Mouse (Mus musculus) heart, embryonic 15.5 days (tissue): ENCODE data around the gene Chat. TPM values are rescaled to one million over a fixed set of nuclear protein-coding genes. Genes with fewer than 3 reads are reported as not detected.
"Not testable (repeated sequence)": the region's sequence is repeated elsewhere in the genome, so short reads cannot be mapped to it uniquely, and the experiment has no call there.

Experiments
- ATAC-seq: fragments of 200-750 bp; cut with Nextera tagmentation; replicated peaks from 2 replicates; pipeline ENCODE4 v1.8.0; 2017; ENCODE audit warnings: low read depth, moderate TSS enrichment; ENCODE audit not compliant: insufficient number of reproducible peaks, insufficient read depth, low FRiP score
- H3K27ac ChIP-seq: fragments of 300-500 bp; sonication (generic); 2 replicates; pipeline ENCODE4 v1.5.1; 2015; ENCODE audit warnings: mild to moderate bottlenecking, inconsistent platforms
- H3K27me3 ChIP-seq: fragments of 300-500 bp; sonication (generic); 2 replicates; pipeline ENCODE4 v1.6.1; 2015; ENCODE audit warnings: inconsistent platforms
- H3K36me3 ChIP-seq: fragments of 300-500 bp; sonication (generic); 2 replicates; pipeline ENCODE4 v1.6.1; 2015; ENCODE audit warnings: mild to moderate bottlenecking, inconsistent platforms
- H3K4me1 ChIP-seq: fragments of 300-500 bp; sonication (generic); replicated peaks from 2 replicates; pipeline ENCODE4 v1.6.1; 2015; ENCODE audit warnings: inconsistent platforms
- H3K4me2 ChIP-seq: fragments of 300-500 bp; sonication (generic); 2 replicates; pipeline ENCODE4 v1.6.1; 2015; ENCODE audit warnings: inconsistent platforms, mild to moderate bottlenecking, moderate library complexity
- H3K4me3 ChIP-seq: fragments of 300-500 bp; sonication (generic); 2 replicates; pipeline ENCODE4 v1.5.1; 2015; ENCODE audit warnings: mild to moderate bottlenecking, inconsistent platforms
- H3K9ac ChIP-seq: fragments of 300-500 bp; sonication (generic); 2 replicates; pipeline ENCODE4 v1.6.1; 2015; ENCODE audit warnings: mild to moderate bottlenecking, inconsistent platforms
- H3K9me3 ChIP-seq: fragments of 300-500 bp; sonication (generic); replicated peaks from 2 replicates; pipeline ENCODE4 v1.6.1; 2016; ENCODE audit warnings: inconsistent platforms
- WGBS: fragments of 180-500 bp; shearing (Covaris S2); methylation state at CpG from one replicate; pipeline ENCODE4 v1.1.7; 2015; ENCODE audit warnings: mixed read lengths; 5-methylcytosine and 5-hydroxymethylcytosine counted together
- polyA plus RNA-seq: library from polyadenylated mRNA; unstranded; fragments of >200 nt; fragmentation: Nextera tagmentation; extraction: Ambion mirVana; gene quantifications from 2 replicates; pipeline ENCODE4 v1.2.1, GENCODE M21; 2015

Gene Chat
- polyA plus RNA-seq, 1 experiment from 2014 or later, result not detected

DNA sequence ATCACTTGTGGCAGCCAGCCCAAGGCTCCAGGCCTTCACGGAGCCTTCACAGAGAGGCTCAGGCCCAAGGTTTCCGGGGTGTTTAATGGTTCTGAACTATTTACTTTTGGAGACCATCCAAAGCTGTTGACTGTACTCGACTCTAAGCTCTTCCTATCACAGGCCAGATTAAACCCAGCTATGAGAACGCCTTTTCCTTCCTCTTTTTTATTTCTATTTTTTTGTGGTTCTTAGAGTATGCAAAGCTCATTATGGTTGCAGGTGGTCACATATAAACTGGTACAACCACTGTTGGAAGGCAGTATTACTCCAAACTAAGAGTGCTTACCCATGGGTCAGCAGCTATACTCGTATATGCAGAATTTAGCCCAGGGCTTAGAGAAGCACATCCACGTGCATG, 18.8 kb downstream of the Chat start:
- Histone ChIP-seq H3K4me3 (no peak overlapping the region), H3K27me3 (peaks cover 13% of the 10 kb centered on the region; the same call in 1 of the 2 replicates), H3K27ac (no peak overlapping the region), H3K4me1 (no peaks in the 10 kb centered on the region), H3K4me2 (no peak overlapping the region), H3K36me3 (no peaks in the 10 kb centered on the region), H3K9me3 (no peaks in the 10 kb centered on the region), H3K9ac (no peak overlapping the region)
- WGBS, result 71% methylated on average over 6 of the region's 6 CpGs
- no peak for ATAC-seq

DNA sequence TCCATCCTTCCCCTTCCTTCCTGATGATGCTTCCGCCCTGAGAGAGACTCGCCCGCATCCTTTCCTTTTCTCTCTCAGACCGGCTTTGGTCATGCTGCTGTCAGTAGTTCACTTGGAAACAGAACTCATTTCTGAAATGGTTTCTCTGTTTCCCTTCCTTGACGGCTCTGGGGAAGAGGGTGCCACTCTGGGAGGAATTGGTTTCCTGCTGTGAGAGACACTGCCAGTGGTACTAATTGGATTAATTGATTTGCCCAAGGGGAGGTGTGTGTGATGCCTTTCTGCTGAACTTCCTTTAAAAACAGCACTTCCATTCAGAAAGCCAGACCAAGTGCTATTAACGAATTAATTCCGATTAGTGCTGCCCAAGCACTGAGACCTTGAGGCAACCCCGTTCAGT, 22.3 kb downstream of the Chat start:
- no peak overlapping the region for H3K4me2 ChIP-seq
- WGBS, result 20% methylated on average over 8 of the region's 8 CpGs
- H3K9ac ChIP-seq, result no peak overlapping the region
- no peaks in the 10 kb centered on the region for H3K36me3 ChIP-seq
- H3K9me3 ChIP-seq, result no peaks in the 10 kb centered on the region
- H3K4me3 ChIP-seq, result no peak overlapping the region
- H3K27me3 ChIP-seq, result peaks cover 14% of the 10 kb centered on the region; the same call in 1 of the 2 replicates
- no peak overlapping the region for H3K27ac ChIP-seq
- no peak for ATAC-seq
- H3K4me1 ChIP-seq, result no peaks in the 10 kb centered on the region

DNA sequence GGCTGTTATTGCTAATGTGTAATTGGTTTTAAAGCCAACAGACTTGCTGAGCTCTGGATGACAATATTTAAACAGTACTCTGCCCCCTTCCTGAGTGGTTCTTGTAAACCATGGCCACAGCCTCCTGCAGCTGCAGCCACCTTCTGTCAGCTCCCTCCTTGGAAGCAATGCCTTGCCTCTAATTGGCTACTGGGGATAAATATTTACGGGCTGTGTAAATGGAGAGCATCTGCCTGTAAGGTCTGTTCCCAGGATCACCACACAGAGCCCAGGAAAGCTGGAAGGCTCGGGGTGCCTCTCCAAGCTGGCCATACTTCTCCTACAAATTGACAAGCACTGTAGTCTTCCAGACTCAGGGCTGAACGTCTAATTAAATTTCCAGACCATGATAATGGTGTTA, 26.0 kb downstream of the Chat start:
- Histone ChIP-seq H3K4me3 (no peak overlapping the region), H3K4me1 (no peaks in the 10 kb centered on the region), H3K27ac (no peak overlapping the region), H3K9ac (no peak overlapping the region), H3K9me3 (no peaks in the 10 kb centered on the region), H3K4me2 (no peak overlapping the region), H3K36me3 (no peaks in the 10 kb centered on the region), H3K27me3 (peaks cover 14% of the 10 kb centered on the region; the same call in 1 of the 2 replicates)
- no peak for ATAC-seq
- 30% methylated on average over 3 of the region's 3 CpGs for WGBS

DNA sequence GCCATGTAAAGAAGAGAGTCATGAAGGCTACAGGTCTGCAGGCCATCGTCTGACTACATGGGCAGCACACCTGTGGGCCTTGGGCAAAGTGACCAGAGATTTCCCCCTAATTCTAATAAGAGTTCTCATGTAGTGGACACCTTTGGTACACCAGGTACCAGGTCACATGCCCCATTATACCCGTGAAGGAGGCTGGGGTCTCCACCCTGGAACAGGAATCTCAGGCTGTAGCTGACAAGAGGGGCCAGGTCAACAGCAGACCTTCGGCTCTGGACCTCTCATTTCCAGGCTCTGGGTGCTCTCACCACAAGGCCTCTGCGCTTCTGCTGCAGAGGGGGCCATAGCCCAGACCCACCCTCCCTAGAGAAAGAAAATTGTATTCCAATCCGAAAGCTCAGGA, 26.5 kb downstream of the Chat start:
- Histone ChIP-seq H3K9ac (no peak overlapping the region), H3K27me3 (peaks cover 14% of the 10 kb centered on the region; the same call in 1 of the 2 replicates), H3K4me2 (no peak overlapping the region), H3K27ac (no peak overlapping the region), H3K4me3 (no peak overlapping the region), H3K4me1 (no peaks in the 10 kb centered on the region), H3K36me3 (no peaks in the 10 kb centered on the region), H3K9me3 (no peaks in the 10 kb centered on the region)
- 60% methylated on average over 5 of the region's 5 CpGs for WGBS
- no peak for ATAC-seq

DNA sequence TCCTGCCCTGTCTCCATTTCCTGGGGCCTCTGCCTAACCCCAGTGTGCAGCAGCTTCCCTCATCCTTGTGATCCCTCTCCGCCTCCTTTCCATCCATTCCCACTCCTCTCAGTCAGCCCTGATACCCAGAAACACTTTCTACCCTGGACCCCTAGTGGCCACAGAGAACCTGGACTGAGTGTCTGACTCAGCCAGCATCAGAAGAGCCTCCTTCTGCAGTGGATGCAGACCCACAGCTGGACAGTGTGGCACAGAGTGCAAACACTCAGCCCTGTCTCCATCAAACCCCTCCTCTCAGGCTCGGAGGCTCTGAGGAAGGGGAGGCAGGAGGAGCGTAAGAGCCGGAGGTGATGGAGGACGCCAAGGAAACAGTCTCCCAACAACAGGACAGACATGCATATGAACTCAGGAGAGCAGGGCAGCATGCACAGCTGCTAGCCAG, 28.4 kb downstream of the Chat start:
- no peaks in the 10 kb centered on the region for H3K36me3 ChIP-seq
- H3K27me3 ChIP-seq, result peaks cover 7% of the 10 kb centered on the region; the same call in 1 of the 2 replicates
- no peak overlapping the region for H3K4me3 ChIP-seq
- H3K4me2 ChIP-seq, result no peak overlapping the region
- H3K9me3 ChIP-seq, result no peaks in the 10 kb centered on the region
- no peak overlapping the region for H3K9ac ChIP-seq
- no peak for ATAC-seq
- H3K4me1 ChIP-seq, result no peaks in the 10 kb centered on the region
- 42% methylated on average over 5 of the region's 5 CpGs for WGBS
- no peak overlapping the region for H3K27ac ChIP-seq

DNA sequence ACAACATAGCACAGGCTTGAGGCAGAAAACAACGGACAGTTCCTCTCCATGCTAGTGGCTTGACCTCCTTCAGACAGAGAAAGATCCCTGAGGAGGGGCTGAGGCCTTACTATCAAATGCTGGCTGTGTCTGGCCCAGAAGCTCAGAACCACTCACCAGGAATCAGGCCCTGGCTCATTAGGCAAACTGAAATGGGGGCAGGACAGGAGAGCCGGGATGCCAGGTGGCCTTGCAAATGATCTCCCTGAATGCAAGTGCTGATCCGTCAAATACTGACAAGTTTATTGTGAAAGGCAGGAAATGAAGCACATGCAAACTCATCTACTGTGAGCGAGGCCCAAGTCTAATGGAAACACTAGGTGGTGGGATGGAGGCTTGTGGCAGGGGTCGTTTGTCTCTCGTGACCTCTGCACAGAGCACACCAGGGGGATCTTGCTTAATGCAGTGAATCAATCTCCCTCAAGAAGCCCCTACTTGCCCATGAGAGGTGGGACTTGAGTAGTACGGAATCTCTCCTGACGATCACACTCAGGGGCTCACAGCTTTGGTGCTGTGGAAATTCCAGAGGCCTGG, 36.7 kb downstream of the Chat start:
- Histone ChIP-seq H3K27ac (no peak overlapping the region), H3K36me3 (no peaks in the 10 kb centered on the region), H3K9ac (no peak overlapping the region), H3K27me3 (peaks cover 25% of the 10 kb centered on the region), H3K4me1 (no peaks in the 10 kb centered on the region), H3K4me2 (no peak overlapping the region), H3K4me3 (no peak overlapping the region), H3K9me3 (no peaks in the 10 kb centered on the region)
- WGBS, result 43% methylated on average over 8 of the region's 8 CpGs
- ATAC-seq, result no peak

DNA sequence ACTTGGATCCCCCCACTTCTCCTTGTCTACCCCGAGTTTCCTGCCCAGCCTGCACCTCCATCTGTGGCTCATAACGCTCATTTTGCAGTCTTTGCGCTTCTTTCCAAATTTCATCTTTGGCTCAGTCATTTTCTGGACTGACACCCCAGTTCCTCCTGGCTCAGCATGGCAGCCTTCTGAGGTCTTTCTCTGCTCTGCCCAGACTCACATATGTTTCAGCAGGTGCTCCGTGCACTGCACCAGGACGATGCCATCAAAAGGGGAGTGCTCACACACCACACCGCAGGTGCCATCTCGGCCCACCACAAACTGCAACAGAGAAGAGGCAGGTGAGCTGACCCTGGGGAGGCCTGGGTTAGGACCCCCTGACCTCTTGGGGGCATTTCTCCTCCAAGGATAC, 41.8 kb downstream of the Chat start:
- peaks cover 29% of the 10 kb centered on the region for H3K27me3 ChIP-seq
- no peak overlapping the region for H3K27ac ChIP-seq
- no peak overlapping the region for H3K4me2 ChIP-seq
- no peak for ATAC-seq
- no peaks in the 10 kb centered on the region for H3K4me1 ChIP-seq
- no peak overlapping the region for H3K9ac ChIP-seq
- H3K36me3 ChIP-seq, result no peaks in the 10 kb centered on the region
- 85% methylated on average over 7 of the region's 7 CpGs for WGBS
- H3K9me3 ChIP-seq, result no peaks in the 10 kb centered on the region
- no peak overlapping the region for H3K4me3 ChIP-seq

DNA sequence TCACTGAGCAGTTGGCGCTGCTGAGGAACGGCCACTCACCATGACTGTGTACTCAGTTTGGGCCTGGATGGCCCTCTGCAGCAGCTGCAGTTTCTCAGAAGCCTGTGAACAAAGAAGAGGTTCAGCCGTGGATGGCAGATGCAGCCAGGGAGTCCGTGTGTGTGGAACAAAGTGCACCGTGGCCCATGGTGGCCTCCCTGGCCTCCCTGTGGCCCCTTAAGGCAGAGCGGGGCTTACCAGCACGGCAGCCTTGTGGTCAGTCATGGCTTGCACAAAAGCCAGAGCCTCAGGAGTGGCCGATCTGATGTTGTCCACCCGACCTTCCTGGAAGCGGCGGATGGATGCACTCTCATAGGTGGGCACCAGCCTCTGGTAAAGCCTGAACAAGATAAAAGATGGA, 47.0 kb downstream of the Chat start:
- no peaks in the 10 kb centered on the region for H3K36me3 ChIP-seq
- ATAC-seq, result no peak
- no peak overlapping the region for H3K4me2 ChIP-seq
- no peaks in the 10 kb centered on the region for H3K4me1 ChIP-seq
- WGBS, result 79% methylated on average over 11 of the region's 11 CpGs
- H3K9ac ChIP-seq, result no peak overlapping the region
- peaks cover 9% of the 10 kb centered on the region for H3K27me3 ChIP-seq
- no peak overlapping the region for H3K27ac ChIP-seq
- no peak overlapping the region for H3K4me3 ChIP-seq
- H3K9me3 ChIP-seq, result no peaks in the 10 kb centered on the region

DNA sequence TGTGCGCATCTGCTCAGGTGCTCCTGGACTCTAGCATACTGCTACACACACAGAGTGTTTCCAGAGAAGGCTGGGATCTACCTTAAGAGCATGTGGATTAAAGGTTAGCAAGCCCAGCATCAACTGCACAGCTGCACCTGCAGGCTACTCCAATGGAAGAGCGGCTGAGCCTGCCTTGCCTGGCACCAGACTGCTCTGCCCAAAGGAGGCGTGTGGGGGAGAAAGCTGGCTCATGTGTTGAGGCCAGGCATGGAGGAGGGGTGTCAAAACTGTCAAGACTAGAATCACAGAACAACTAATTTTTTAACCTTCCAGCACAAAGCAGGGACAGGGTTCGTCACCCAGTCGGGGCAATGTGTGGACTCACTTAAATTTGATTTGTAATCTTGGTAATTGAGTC, 53.7 kb downstream of the Chat start:
- WGBS, result 67% methylated on average over 5 of the region's 5 CpGs
- no peak overlapping the region for H3K4me3 ChIP-seq
- H3K4me2 ChIP-seq, result no peak overlapping the region

DNA sequence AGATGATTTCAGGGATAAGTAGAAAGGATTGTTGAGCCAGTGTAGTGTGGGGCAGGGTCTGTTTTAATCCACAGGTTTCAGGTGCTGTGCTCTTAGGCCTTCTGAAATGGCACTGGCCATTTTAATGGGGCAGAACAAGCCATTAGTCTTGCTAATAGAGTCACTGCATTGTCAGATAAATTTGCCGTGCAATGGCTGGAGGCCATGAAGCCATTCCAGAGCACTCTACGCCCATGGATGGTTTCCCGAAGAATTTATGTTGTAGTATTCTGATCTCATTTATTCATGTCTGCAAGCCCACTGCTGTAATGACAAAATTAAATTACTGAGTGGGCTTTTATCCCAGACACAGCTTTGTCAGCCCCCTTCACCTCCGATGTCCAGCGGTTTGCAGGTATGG, 55.7 kb downstream of the Chat start:
- 89% methylated on average over 5 of the region's 5 CpGs for WGBS
- Histone ChIP-seq H3K36me3 (no peaks in the 10 kb centered on the region), H3K27ac (no peak overlapping the region), H3K9me3 (no peaks in the 10 kb centered on the region), H3K9ac (no peak overlapping the region), H3K27me3 (no peaks in the 10 kb centered on the region), H3K4me3 (no peak overlapping the region), H3K4me2 (no peak overlapping the region), H3K4me1 (no peaks in the 10 kb centered on the region)
- no peak for ATAC-seq

More for the DNA sequence above, 53.7 kb downstream of the Chat start:
- Histone ChIP-seq H3K36me3 (no peaks in the 10 kb centered on the region), H3K9ac (no peak overlapping the region), H3K9me3 (no peaks in the 10 kb centered on the region), H3K27me3 (no peaks in the 10 kb centered on the region), H3K27ac (no peak overlapping the region), H3K4me1 (no peaks in the 10 kb centered on the region)
- no peak for ATAC-seq

DNA sequence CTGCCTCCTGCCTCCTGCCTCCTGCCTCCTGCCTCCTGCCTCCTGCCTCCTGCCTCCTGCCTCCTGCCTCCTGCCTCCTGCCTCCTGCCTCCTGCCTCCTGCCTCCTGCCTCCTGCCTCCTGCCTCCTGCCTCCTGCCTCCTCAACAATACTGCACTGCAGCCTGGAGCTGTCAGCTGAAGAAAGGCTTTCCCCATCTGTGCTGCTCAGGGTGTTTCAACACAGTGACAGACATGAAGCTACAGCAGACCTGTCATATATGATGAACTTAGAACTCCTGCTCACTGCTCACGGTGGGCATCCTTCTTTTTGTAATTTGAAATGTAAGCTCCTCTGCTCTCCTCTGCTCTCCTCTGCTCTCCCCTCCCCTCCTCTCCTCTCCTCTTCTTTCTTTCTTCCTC, 60.4 kb downstream of the Chat start:
- H3K9ac ChIP-seq, H3K9me3 ChIP-seq, ATAC-seq, H3K4me1 ChIP-seq, H3K27ac ChIP-seq, H3K36me3 ChIP-seq, H3K4me3 ChIP-seq, H3K27me3 ChIP-seq, H3K4me2 ChIP-seq: not testable (repeated sequence)
- WGBS, result 44% methylated on average over 1 of the region's 1 CpGs

DNA sequence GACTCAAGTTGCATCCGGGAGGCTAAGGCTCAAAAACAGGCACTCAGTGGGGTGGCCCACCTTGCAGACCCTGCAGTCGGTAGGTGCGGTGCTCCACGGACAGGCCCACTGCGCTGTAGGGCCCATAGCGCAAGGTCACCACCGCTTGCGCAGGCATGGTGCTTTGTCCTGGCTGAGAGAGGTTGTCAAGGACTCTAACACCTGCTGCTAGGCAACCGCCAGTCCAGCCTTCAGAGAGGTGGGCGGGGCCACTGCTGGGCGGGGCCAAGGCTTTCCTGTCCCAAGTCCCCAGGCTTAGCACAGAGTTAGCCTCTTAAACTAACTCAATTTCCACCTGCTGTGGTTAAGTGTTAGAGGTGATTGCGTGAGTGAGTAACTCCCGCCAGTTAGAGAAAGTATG, 77.6 kb downstream of the Chat start, which contains the start of gene 1700024G13Rik:
TSS of gene 1700024G13Rik (minus strand) at position 196 of the 400 bp plus-strand sequence.
- ATAC-seq, result peak; percentile 66
- no peak within 1 kb of the TSS for H3K9ac ChIP-seq
- no peaks in the 10 kb centered on the region for H3K36me3 ChIP-seq
- H3K9me3 ChIP-seq, result no peaks in the 10 kb centered on the region
- WGBS, result 3% methylated on average over 13 of the region's 13 CpGs
- no peaks in the 10 kb centered on the region; the same call in 1 of the 2 replicates for H3K4me1 ChIP-seq
- no peak within 1 kb of the TSS for H3K4me3 ChIP-seq
- H3K27me3 ChIP-seq, result peaks cover 16% of the 10 kb centered on the region
- 0 out of 2 replicates have a peak within 1 kb of the TSS, but pooled peaks have one; percentile 18 for H3K4me2 ChIP-seq
- no peak within 1 kb of the TSS for H3K27ac ChIP-seq
